Mouse (Mus musculus) forebrain, postnatal 0 days (tissue): ENCODE measurements around the gene Vps53. TPM values are rescaled to one million over a fixed set of nuclear protein-coding genes. Genes with fewer than 3 reads are reported as not detected.

ENCODE experiments used
- ATAC-seq: fragments of 200-750 bp; cut with Nextera tagmentation; 2 replicates; pipeline ENCODE4 v1.8.0; 2017; ENCODE audit warnings: mild to moderate bottlenecking, moderate library complexity
- DNase-seq: peaks from one replicate; pipeline ENCODE4 v3.0.0-alpha.2; 2015
- H3K27ac ChIP-seq: fragments of 300-500 bp; sonication (generic); 2 replicates; pipeline ENCODE4 v1.5.1; 2014; ENCODE audit warnings: low read depth, mild to moderate bottlenecking, antibody characterized with exemption, low read length, moderate library complexity, mixed read lengths
- H3K27me3 ChIP-seq: fragments of 300-500 bp; sonication (generic); 2 replicates; pipeline ENCODE4 v1.6.1; 2014; ENCODE audit warnings: mild to moderate bottlenecking, low read length, mixed read lengths; ENCODE audit not compliant: insufficient read depth
- H3K36me3 ChIP-seq: fragments of 300-500 bp; sonication (generic); 2 replicates; pipeline ENCODE4 v1.6.1; 2014; ENCODE audit warnings: mild to moderate bottlenecking, moderate library complexity; ENCODE audit not compliant: insufficient read depth
- H3K4me1 ChIP-seq: fragments of 300-500 bp; sonication (generic); 2 replicates; pipeline ENCODE4 v1.6.1; 2014; ENCODE audit warnings: antibody characterized with exemption; ENCODE audit not compliant: insufficient read depth
- H3K4me2 ChIP-seq: fragments of 300-500 bp; sonication (generic); 2 replicates; pipeline ENCODE4 v1.6.1; 2014; ENCODE audit warnings: low read depth, mild to moderate bottlenecking, moderate library complexity
- H3K4me3 ChIP-seq: fragments of 300-500 bp; sonication (generic); 2 replicates; pipeline ENCODE4 v1.5.1; 2014; ENCODE audit warnings: low read depth, low read length, mixed read lengths
- H3K9ac ChIP-seq: fragments of 300-500 bp; sonication (generic); 2 replicates; pipeline ENCODE4 v1.6.1; 2014; ENCODE audit warnings: mild to moderate bottlenecking
- H3K9me3 ChIP-seq: fragments of 300-500 bp; sonication (generic); 2 replicates; pipeline ENCODE4 v1.6.1; 2016; ENCODE audit warnings: low read length
- CTCF ChIP-seq: sonication (generic); IDR thresholded peaks from 2 replicates; pipeline ENCODE4 v1.5.1; 2016; ENCODE audit warnings: antibody characterized with exemption, control low read depth, low read depth
- WGBS: fragments of 180-500 bp; shearing (Covaris S2); extraction: QIAGEN DNeasy Blood & Tissue Kit; methylation state at CpG from one replicate; pipeline ENCODE4 v1.1.7; 2014; 5-methylcytosine and 5-hydroxymethylcytosine counted together
- polyA plus RNA-seq: library from polyadenylated mRNA; unstranded; fragments of >200 nt; fragmentation: Nextera tagmentation; extraction: Ambion mirVana; gene quantifications from 2 replicates; pipeline ENCODE4 v1.2.1, GENCODE M21; 2015
- total RNA-seq: library from RNA; depleted of rRNA; stranded (reverse); fragments of >200 nt; gene quantifications from 2 replicates; pipeline ENCODE4 v1.2.3, GENCODE M21; 2014

The Vps53 gene
- total and polyA plus RNA-seq, 2 experiments from 2014 or later = 49.4 to 63.2 TPM

DNA sequence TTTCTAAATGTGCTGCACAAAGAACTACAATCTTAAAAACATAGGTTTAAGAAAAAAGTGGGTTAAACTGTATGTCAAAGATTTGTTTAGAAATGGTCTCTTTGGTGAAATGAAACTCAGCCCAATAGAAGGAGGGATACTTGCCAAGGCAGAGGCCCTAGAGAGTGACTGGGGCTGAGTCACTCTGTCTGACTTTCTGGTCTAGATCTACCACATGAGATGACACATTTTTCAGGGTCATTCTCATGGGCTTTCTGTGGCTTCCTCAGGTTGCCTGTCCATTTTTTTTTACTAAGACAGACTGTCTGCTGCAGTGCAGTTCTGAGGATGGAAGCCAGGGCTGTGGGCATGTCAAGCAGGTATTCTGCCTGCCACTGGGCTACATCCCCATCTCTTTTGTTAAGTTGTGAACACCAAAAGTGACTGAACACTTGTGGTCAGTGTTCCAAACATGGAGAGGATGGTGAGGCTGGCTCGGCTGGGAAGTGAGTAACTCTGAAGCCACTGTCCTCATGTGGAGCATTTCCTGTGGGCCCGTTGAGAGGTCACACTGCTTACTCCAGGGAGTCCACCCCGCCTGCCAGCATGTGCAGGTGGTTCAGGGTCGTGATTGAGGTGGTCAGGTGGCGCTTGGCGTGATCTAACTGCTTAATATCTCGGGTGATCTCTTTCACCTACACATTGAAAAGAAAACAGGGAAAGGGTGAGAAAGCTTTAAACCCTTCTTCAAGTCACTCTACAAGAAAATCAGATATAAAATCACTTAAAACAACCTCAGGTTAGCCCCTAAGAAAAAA lies 43.6 kb downstream of the Vps53 start:
- Histone ChIP-seq H3K27ac (no peak overlapping the region), H3K4me3 (no peak overlapping the region), H3K36me3 (peaks cover 46% of the 10 kb centered on the region), H3K9me3 (no peaks in the 10 kb centered on the region), H3K27me3 (no peaks in the 10 kb centered on the region), H3K4me1 (no peaks in the 10 kb centered on the region), H3K4me2 (no peak overlapping the region), H3K9ac (no peak overlapping the region)
- DNase-seq (no peak), ATAC-seq (no peak)
- TF ChIP-seq CTCF = no peak
- 82% methylated on average over 7 of the region's 7 CpGs for WGBS

DNA sequence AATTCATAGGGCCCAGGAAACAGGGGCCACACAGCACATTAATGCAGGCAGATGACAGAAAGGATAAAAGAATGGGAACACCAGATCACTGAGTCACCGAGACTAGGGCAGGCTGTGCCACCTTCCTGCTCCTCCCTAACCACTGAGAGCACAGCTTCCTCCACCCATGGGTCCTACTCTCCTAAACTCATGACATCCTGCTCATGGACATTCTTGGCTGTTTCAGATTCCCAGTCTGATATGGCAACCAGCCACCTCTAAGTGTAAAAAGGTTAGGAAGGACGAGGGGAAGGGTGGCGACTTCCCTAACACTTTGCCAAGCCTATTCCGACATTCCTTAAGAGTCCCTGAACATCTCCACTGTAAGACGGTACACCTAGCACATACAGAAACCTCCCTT lies 48.6 kb downstream of the Vps53 start:
- no peak overlapping the region for H3K9ac ChIP-seq
- no peak overlapping the region for H3K4me2 ChIP-seq
- no peaks in the 10 kb centered on the region for H3K27me3 ChIP-seq
- no peak for DNase-seq
- peaks cover 41% of the 10 kb centered on the region for H3K36me3 ChIP-seq
- no peak overlapping the region for H3K4me3 ChIP-seq
- WGBS = 85% methylated on average over 5 of the region's 5 CpGs
- no peaks in the 10 kb centered on the region for H3K4me1 ChIP-seq
- no peak for ATAC-seq
- H3K9me3 ChIP-seq = no peaks in the 10 kb centered on the region
- no peak for TF ChIP-seq CTCF
- no peak overlapping the region for H3K27ac ChIP-seq

DNA sequence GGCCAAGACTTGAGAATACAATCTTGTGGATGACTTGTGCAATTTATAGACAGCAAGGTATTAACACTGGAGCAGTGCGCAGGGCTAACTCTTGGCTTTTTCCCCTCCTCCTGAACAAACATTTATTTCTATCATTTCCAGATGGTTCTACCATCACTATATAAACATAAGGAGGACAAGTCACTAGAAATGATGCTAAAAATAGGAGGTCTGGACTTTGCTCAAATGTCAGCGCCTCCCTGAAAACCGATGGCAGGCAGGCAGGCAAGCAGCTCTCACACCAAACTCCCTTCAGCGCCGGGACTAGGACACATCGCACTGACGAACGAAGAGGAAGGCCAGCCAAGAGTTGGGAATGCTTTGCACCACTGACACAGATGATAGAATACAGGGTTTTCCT lies 54.1 kb downstream of the Vps53 start:
- H3K36me3 ChIP-seq = peaks cover 44% of the 10 kb centered on the region
- ATAC-seq (no peak), DNase-seq (no peak)
- no peak overlapping the region for H3K4me2 ChIP-seq
- no peak overlapping the region for H3K27ac ChIP-seq
- H3K27me3 ChIP-seq = no peaks in the 10 kb centered on the region
- TF ChIP-seq CTCF = no peak
- WGBS = 90% methylated on average over 8 of the region's 8 CpGs
- no peaks in the 10 kb centered on the region for H3K4me1 ChIP-seq
- no peaks in the 10 kb centered on the region for H3K9me3 ChIP-seq
- no peak overlapping the region for H3K4me3 ChIP-seq
- no peak overlapping the region for H3K9ac ChIP-seq

DNA sequence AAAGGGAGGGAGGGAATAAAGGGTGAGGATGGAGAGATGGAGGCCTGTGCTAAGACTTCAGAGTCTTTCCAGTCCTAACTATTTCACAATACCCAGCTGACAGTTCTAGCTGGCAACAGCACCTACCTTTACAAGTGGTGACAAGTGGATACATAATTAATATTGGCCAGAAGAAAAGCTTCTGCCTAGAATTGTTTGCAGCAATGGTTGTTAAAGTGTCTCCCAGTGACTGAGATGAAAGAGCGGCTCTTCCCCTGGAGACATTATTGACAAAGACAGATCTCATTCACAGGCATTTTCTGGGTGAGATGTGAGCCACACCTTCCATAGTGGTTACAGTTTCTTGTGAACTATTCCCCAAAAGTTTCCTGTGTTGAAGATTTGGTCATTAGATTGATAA lies 55.9 kb downstream of the Vps53 start:
- 95% methylated on average over 1 of the region's 1 CpGs for WGBS

DNA sequence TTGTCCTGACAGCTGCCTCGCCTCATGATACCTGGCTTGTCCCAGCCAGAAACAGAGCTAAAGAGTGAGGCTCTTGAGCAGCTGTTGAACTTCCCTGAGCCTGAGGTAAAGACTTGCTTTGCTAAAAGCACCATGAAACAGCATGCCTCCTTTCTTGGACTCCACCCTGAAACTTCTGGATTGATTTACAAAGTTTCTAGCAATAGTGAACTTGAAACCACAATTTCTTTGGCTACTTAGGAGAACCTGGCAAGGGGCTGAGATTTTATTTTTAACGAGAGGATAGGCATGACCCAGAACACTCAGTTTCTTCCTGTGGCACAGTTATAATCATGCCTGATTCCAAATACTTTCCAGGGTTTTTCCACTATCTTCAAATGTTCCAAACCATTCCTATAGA lies 56.9 kb downstream of the Vps53 start:
- no peaks in the 10 kb centered on the region for H3K27me3 ChIP-seq
- H3K4me2 ChIP-seq = no peak overlapping the region
- ATAC-seq = no peak
- no peaks in the 10 kb centered on the region for H3K4me1 ChIP-seq
- no peak overlapping the region for H3K9ac ChIP-seq
- H3K4me3 ChIP-seq = no peak overlapping the region
- peaks cover 49% of the 10 kb centered on the region for H3K36me3 ChIP-seq
- H3K9me3 ChIP-seq = no peaks in the 10 kb centered on the region
- DNase-seq = no peak
- WGBS = 82% methylated on average over 2 of the region's 2 CpGs
- no peak for TF ChIP-seq CTCF
- H3K27ac ChIP-seq = no peak overlapping the region

More for the DNA sequence above, 55.9 kb downstream of the Vps53 start:
- H3K4me1 ChIP-seq = no peaks in the 10 kb centered on the region
- no peak overlapping the region for H3K27ac ChIP-seq
- no peak overlapping the region for H3K4me3 ChIP-seq
- no peak for TF ChIP-seq CTCF
- H3K36me3 ChIP-seq = peaks cover 49% of the 10 kb centered on the region
- H3K27me3 ChIP-seq = no peaks in the 10 kb centered on the region
- ATAC-seq (no peak), DNase-seq (no peak)
- H3K9me3 ChIP-seq = no peaks in the 10 kb centered on the region
- no peak overlapping the region for H3K9ac ChIP-seq
- H3K4me2 ChIP-seq = no peak overlapping the region

DNA sequence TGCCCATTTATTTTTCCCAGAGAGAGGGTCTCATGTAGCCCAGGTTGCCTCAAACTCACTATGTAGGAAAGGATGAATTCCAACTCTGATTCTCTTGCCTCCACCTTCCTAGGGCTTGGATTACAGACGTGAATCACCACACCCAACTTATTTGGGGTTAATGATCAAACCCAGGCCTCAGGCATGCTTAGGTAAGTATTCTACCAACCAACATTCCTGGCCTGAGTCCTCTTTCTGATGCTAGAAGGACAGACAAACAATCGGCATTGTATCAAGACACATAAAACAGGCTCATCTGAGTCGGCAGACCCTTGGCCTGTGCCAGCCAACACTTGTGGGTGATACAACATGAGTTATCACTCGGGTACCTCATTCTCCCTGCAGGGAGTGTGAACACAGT lies 58.4 kb downstream of the Vps53 start:
- H3K36me3 ChIP-seq = peaks cover 59% of the 10 kb centered on the region
- no peaks in the 10 kb centered on the region for H3K9me3 ChIP-seq
- H3K4me1 ChIP-seq = no peaks in the 10 kb centered on the region
- no peak for ATAC-seq
- H3K4me3 ChIP-seq = no peak overlapping the region
- WGBS = 92% methylated on average over 4 of the region's 4 CpGs
- H3K4me2 ChIP-seq = no peak overlapping the region
- TF ChIP-seq CTCF = no peak
- no peaks in the 10 kb centered on the region for H3K27me3 ChIP-seq
- H3K9ac ChIP-seq = no peak overlapping the region
- no peak for DNase-seq
- no peak overlapping the region for H3K27ac ChIP-seq

DNA sequence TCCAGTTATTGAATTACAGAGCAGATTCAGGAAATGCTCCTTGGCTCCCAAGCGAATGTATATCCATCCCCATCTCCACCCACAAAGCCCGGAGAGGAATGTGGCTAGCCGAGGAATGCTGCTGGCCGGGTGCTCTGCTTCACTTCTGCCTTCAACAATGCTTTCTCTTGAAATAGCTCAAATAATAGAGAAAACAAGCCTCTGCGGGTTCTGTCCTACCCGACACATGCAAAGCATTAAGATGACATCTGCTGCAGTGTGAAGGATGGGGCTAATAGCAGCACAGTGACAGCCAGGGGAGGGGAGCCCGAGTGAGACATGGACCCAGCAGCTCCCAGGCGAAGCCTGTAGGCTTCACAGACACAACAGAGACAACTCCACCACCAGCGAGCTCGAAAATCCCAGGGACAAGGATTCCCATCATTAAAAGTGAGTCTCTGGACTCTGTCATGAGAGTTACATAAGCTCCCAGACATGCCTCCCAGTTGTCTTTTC lies 59.0 kb downstream of the Vps53 start:
- H3K27me3 ChIP-seq = no peaks in the 10 kb centered on the region
- no peak for TF ChIP-seq CTCF
- no peaks in the 10 kb centered on the region for H3K9me3 ChIP-seq
- H3K4me3 ChIP-seq = no peak overlapping the region
- DNase-seq (no peak), ATAC-seq (no peak)
- 83% methylated on average over 10 of the region's 10 CpGs for WGBS
- H3K4me2 ChIP-seq = no peak overlapping the region
- H3K27ac ChIP-seq = no peak overlapping the region
- H3K9ac ChIP-seq = no peak overlapping the region
- H3K4me1 ChIP-seq = no peaks in the 10 kb centered on the region
- peaks cover 60% of the 10 kb centered on the region for H3K36me3 ChIP-seq
